Mouse (Mus musculus) embryo, embryonic 10.5 days (tissue): ENCODE results near the gene Zmiz1.

ENCODE experiments used
- DNase-seq: peaks from one replicate; pipeline ENCODE4 v3.0.0-alpha.2; 2015; ENCODE audit warnings: low spot score

The Zmiz1 gene

GRCm38 (mm10) chr14:25615602-25616001 is 156.6 kb downstream of the Zmiz1 start:
- DNase-seq = no peak

GRCm38 (mm10) chr14:25616009-25616723 is 157.2 kb downstream of the Zmiz1 start:
- DNase-seq = no peak

GRCm38 (mm10) chr14:25617264-25617663 is 158.3 kb downstream of the Zmiz1 start:
- no peak for DNase-seq

- no peak for DNase-seq
These were observed 160.2 kb downstream of the Zmiz1 start for GRCm38 (mm10) chr14:25619066-25619762.

GRCm38 (mm10) chr14:25620766-25621165 is 161.8 kb downstream of the Zmiz1 start:
- peak; percentile 57 for DNase-seq

GRCm38 (mm10) chr14:25623698-25624097 is 164.7 kb downstream of the Zmiz1 start:
- peak; percentile 28 for DNase-seq

GRCm38 (mm10) chr14:25624659-25625058 is 165.7 kb downstream of the Zmiz1 start:
- no peak for DNase-seq

GRCm38 (mm10) chr14:25627599-25628255 is 168.7 kb downstream of the Zmiz1 start:
- DNase-seq = no peak

GRCm38 (mm10) chr14:25628448-25629099 is 169.6 kb downstream of the Zmiz1 start:
- DNase-seq = no peak

- DNase-seq = no peak
These were observed 171.1 kb downstream of the Zmiz1 start for GRCm38 (mm10) chr14:25629866-25630606.

GRCm38 (mm10) chr14:25630647-25631409 is 171.8 kb downstream of the Zmiz1 start:
- DNase-seq = no peak

GRCm38 (mm10) chr14:25631481-25631880 is 172.5 kb downstream of the Zmiz1 start:
- DNase-seq = no peak

- DNase-seq = no peak
These were observed 174.7 kb downstream of the Zmiz1 start for GRCm38 (mm10) chr14:25633539-25634300.

GRCm38 (mm10) chr14:25634328-25634727 is 175.3 kb downstream of the Zmiz1 start:
- DNase-seq = no peak

- no peak for DNase-seq
These were observed 176.8 kb downstream of the Zmiz1 start for GRCm38 (mm10) chr14:25635746-25636145.

- no peak for DNase-seq
These were observed 177.3 kb downstream of the Zmiz1 start for GRCm38 (mm10) chr14:25636297-25636696.

- no peak for DNase-seq
These were observed 180.3 kb downstream of the Zmiz1 start for GRCm38 (mm10) chr14:25639120-25639758.

- DNase-seq = no peak
These were observed 181.0 kb downstream of the Zmiz1 start for GRCm38 (mm10) chr14:25639979-25640378.

GRCm38 (mm10) chr14:25640421-25641056 is 181.6 kb downstream of the Zmiz1 start:
- no peak for DNase-seq
